Mouse (Mus musculus) G1E (cell line): ENCODE measurements around the gene Ddx4.

Experiments
- CTCF ChIP-seq: IDR thresholded peaks from 2 replicates; pipeline ENCODE4 v1.5.1; 2012; ENCODE audit warnings: low read depth, low read length, inconsistent platforms, mixed read lengths
- GATA1 ChIP-seq: IDR thresholded peaks from 2 replicates; pipeline ENCODE4 v1.6.1; 2012; ENCODE audit warnings: borderline replicate concordance, low read length, inconsistent platforms, mixed read lengths
- GATA2 ChIP-seq: IDR thresholded peaks from 2 replicates; pipeline ENCODE4 v1.6.1; 2012; ENCODE audit warnings: low read depth, low read length, inconsistent platforms, borderline replicate concordance

DNA sequence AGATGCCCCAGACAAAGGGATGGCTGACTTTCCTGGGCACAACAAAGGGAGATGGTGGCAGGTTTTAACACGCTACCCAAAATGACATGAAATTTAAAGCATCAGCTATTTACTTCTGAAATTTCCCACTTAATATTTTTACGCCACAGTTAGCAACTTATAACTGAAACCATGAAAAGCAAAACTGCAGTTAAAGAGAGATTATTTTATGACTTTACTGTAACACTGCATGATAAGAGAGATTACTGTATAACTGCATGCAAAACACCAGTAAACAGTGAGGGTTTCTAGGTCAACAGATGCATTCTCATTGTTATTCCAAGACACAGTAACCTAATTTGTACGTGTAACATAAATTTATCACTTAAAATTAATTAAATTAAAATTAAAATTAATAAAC lies 7.3 kb downstream of the Ddx4 start:
- no peak for TF ChIP-seq CTCF
- TF ChIP-seq GATA1: no peak
- TF ChIP-seq GATA2: no peak
